Mouse (Mus musculus): ENCODE measurements around the gene Ctla2b.

DNA sequence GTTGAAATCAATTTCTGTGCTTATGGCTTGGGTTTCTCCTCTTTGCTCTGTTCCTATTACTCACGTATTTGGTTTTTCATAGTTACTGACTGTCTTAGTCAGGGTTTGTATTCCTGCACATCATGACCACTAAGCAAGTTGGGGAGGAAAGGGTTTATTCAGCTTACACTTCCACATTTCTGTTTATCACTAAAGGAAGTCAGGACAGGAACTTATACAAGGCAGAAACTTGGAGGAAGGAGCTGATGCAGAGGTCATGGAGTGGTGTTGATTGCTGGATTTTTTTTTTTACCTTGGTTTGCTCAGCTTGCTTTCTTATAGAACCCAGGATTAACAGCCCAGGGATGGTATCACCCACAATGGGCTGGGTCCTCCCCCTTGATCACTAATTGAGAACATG lies 4.9 kb downstream of the Ctla2b start:
- TF ChIP-seq POLR2A (IDR thresholded peaks at IDR 0.05; ENCODE audit: control insufficient read depth, low read depth, low read length) (no peak), CTCF (IDR thresholded peaks at IDR 0.05; ENCODE audit: control insufficient read depth, insufficient read depth, insufficient replicate concordance, low read depth, low read length) (no peak)
